Comparison of ENCODE assay signal across 16 mouse cellular contexts in genomic region chr9:75520940-75521339, GRCm38 (mm10).
"Had no signal": no experiment of that assay in that cellular context is flagged by ENCODE, and none has a peak within 500 bp of the region (broad histone marks: within the 10 kb centered on the region; RNA-seq: fewer than 3 reads in every experiment).

No protein-coding gene starts in this region.

- H3K9me3 ChIP-seq: neural tube, embryonic 13.5 days; neural tube, embryonic 15.5 days; stomach, embryonic 15.5 days had no signal

- H3K9ac ChIP-seq: neural tube, embryonic 13.5 days; neural tube, embryonic 15.5 days; stomach, embryonic 15.5 days had no signal

- H3K4me2 ChIP-seq: neural tube, embryonic 13.5 days; neural tube, embryonic 15.5 days; stomach, embryonic 15.5 days had no signal

- H3K27ac ChIP-seq: neural tube, embryonic 13.5 days; neural tube, embryonic 15.5 days; stomach, embryonic 15.5 days; stomach, postnatal 0 days had no signal

- H3K27me3 ChIP-seq: neural tube, embryonic 13.5 days; neural tube, embryonic 15.5 days; stomach, embryonic 15.5 days had no signal

- H3K4me3 ChIP-seq: neural tube, embryonic 13.5 days; neural tube, embryonic 15.5 days; stomach, embryonic 15.5 days had no signal

- DNase-seq: retina, postnatal 1 day; right cerebral cortex, adult 18-20 months; right cerebral cortex, postnatal 14 days; right cerebral cortex, postnatal 25 days; right cerebral cortex, postnatal 4 days; spleen, adult 18-20 months; thymus, adult 18-20 months; thymus, adult 2 months; thymus, postnatal 14 days; thymus, postnatal 25 days; thymus, postnatal 36 days; thymus, postnatal 4 days had no signal

- H3K36me3 ChIP-seq: stomach, embryonic 15.5 days had no signal

- H3K4me1 ChIP-seq: neural tube, embryonic 13.5 days; neural tube, embryonic 15.5 days; stomach, embryonic 15.5 days had no signal
